Mouse (Mus musculus): ENCODE measurements around the gene Mpzl2.

DNA sequence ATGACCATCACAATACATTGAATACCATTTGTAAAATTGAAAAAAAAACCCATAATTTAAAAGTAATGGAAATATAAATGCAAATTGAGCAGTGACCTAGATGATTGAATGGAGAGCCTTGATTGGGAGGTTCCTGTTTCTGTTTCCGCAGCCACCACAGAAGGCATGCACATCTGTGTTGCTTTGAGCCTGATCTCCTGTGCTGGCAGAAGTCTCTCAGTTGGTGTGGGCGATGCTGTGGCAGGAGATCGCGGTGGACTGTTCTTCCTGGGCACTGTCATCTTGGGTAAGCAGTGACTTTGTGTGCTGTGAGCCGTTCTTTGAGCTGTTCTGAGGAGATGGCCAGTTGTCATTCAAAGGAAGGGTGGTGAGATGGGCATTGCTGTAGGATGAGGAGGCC is 39.4 kb downstream of the Mpzl2 start, which contains the start of gene Jaml:
- TF ChIP-seq CTCF (IDR thresholded peaks at IDR 0.05; ENCODE audit: low read depth, low read length), result no peak
- TF ChIP-seq POLR2A (IDR thresholded peaks at IDR 0.05; ENCODE audit: insufficient read depth, low read length), result no peak
